Comparison of ENCODE assay signal across 8 mouse cellular contexts in genomic region chr8:91312835-91313832, GRCm38 (mm10). TPM values are rescaled to one million over a fixed set of nuclear protein-coding genes. Genes with fewer than 3 reads are reported as not detected.
DNase-seq lines count a peak whose midpoint lies in the region; ATAC-seq lines count a peak whose summit lies in the region.

Rpgrip1l (minus strand) TSS chr8:91313262.
Fto (plus strand) TSS chr8:91313525.

- H3K79me2 ChIP-seq in macrophage (ENCODE audit: inconsistent target), result peaks cover 47% of the 10 kb centered on the region

- H3K27ac ChIP-seq in hindbrain, embryonic 16.5 days (ENCODE audit: low read depth, low read length), result peak within 1 kb of the TSS; percentile 87
- H3K27ac ChIP-seq in macrophage, result peak within 1 kb of the TSS; percentile 73

- WGBS in hindbrain, embryonic 16.5 days, result under 1% methylated on average over 59 of the region's 59 CpGs
- WGBS in macrophage (ENCODE audit: missing documents), result under 1% methylated on average over 59 of the region's 59 CpGs

- peak; percentile 99 for DNase-seq in WW6 (ENCODE audit: low read depth, low spot score)
- DNase-seq in cerebellum, postnatal 4 days (ENCODE audit: low spot score in 2 of 2), result peak; percentile 86 to 94
- DNase-seq in gastrocnemius, adult 18-20 months (ENCODE audit: low spot score), result peak; percentile 99
- peak; percentile 97 to 99 for DNase-seq in left cerebral cortex, adult 18-20 months (ENCODE audit: low spot score in 2 of 2)
- DNase-seq in right cerebral cortex, adult 18-20 months, result peak; percentile 99
- peak; percentile 84 for DNase-seq in urinary bladder, postnatal 10 days (ENCODE audit: low spot score)

- no peaks in the 10 kb centered on the region for H3K27me3 ChIP-seq in hindbrain, embryonic 16.5 days (replicated peaks; ENCODE audit: control insufficient read depth, insufficient read depth, low read length)

- H3K4me2 ChIP-seq in hindbrain, embryonic 16.5 days (ENCODE audit: low read length), result peak within 1 kb of the TSS; percentile 88

- H3K4me3 ChIP-seq in hindbrain, embryonic 16.5 days (ENCODE audit: low read length), result peak within 1 kb of the TSS; percentile 75
- peak within 1 kb of the TSS; percentile 84 for H3K4me3 ChIP-seq in macrophage (ENCODE audit: inconsistent target)

- peak within 1 kb of the TSS; percentile 90 for H3K9ac ChIP-seq in hindbrain, embryonic 16.5 days (ENCODE audit: low read depth, low read length)

- H3K4me1 ChIP-seq in hindbrain, embryonic 16.5 days (ENCODE audit: control insufficient read depth, insufficient read depth, low read depth, low read length), result peaks cover 20% of the 10 kb centered on the region

- ATAC-seq in hindbrain, embryonic 16.5 days, result peak; percentile 99

- no peaks in the 10 kb centered on the region for H3K9me3 ChIP-seq in hindbrain, embryonic 16.5 days (ENCODE audit: control insufficient read depth, low read length)

- no peaks in the 10 kb centered on the region for H3K36me3 ChIP-seq in hindbrain, embryonic 16.5 days (ENCODE audit: control insufficient read depth, insufficient read depth, low read length)
- no peaks in the 10 kb centered on the region for H3K36me3 ChIP-seq in macrophage (ENCODE audit: inconsistent target)

RNA-seq across cellular contexts. Expression of gene Rpgrip1l, which starts in this region (rescaled TPM):
- 1 to 10 TPM; 1.8 to 4.6 TPM for total RNA-seq in gastrocnemius, adult 18-20 months (2021)
- 10.0 and 10.6 TPM in 2 replicates for polyA plus RNA-seq in hindbrain, embryonic 16.5 days (2015; fragmentation: Nextera tagmentation; extraction: Ambion mirVana)
- 10 to 100 TPM; 23.2 to 29.2 TPM for total RNA-seq in left cerebral cortex, adult 18-20 months (2021)
- 10 to 100 TPM in 23 of 26 experiments, 1 to 10 TPM in 3; 3.4 to 34.9 (median 17.1) TPM for total RNA-seq in macrophage (2018; cell fraction: chromatin; rRNA removed)
- 1 to 10 TPM; 2.0 to 6.8 (median 3.4) TPM for total RNA-seq in macrophage (2018; cell fraction: cytosol; rRNA removed)
- total RNA-seq in macrophage (2018; cell fraction: nucleus; rRNA removed), result 10 to 100 TPM in 14 of 26 experiments, 1 to 10 TPM in 12; 2.3 to 22.6 (median 10.5) TPM
- 1.9 to 4.1 TPM (median 2.3 TPM) in 3 replicates for polyA plus RNA-seq in macrophage (2018)

RNA-seq across cellular contexts. Expression of gene Fto, which starts in this region (rescaled TPM):
- 10 to 100 TPM; 81.2 to 87.6 TPM for total RNA-seq in gastrocnemius, adult 18-20 months (2021)
- polyA plus RNA-seq in hindbrain, embryonic 16.5 days (2015; fragmentation: Nextera tagmentation; extraction: Ambion mirVana), result 151 and 169 TPM in 2 replicates
- total RNA-seq in left cerebral cortex, adult 18-20 months (2021), result 100 to 1,000 TPM; 159 to 163 TPM
- total RNA-seq in macrophage (2018; cell fraction: chromatin; rRNA removed), result 100 to 1,000 TPM in 1 of 26 experiments, 10 to 100 TPM in 25; 19.9 to 101 (median 76.6) TPM
- 10 to 100 TPM; 23.8 to 34.2 (median 30.1) TPM for total RNA-seq in macrophage (2018; cell fraction: cytosol; rRNA removed)
- 10 to 100 TPM; 23.1 to 82.9 (median 53.4) TPM for total RNA-seq in macrophage (2018; cell fraction: nucleus; rRNA removed)
- polyA plus RNA-seq in macrophage (2018), result 22.6 to 43.5 TPM (median 28.7 TPM) in 3 replicates

Comparison
In these comparisons a context has a peak if more than half of its experiments do, and no peak if none do; other contexts are left out.
1. Peak in every context shown above with its lines: DNase-seq, ATAC-seq, H3K4me3 ChIP-seq and H3K27ac ChIP-seq.
2. RNA of gene Rpgrip1l (total RNA-seq): 23.2 to 29.2 TPM in left cerebral cortex, adult 18-20 months; 1.8 to 4.6 TPM in gastrocnemius, adult 18-20 months; every median in the first group is over 4 times any median in the second.